8 mouse cellular contexts compared by ENCODE assay signal in genomic region chr11:98051611-98052128, GRCm38 (mm10). TPM values are rescaled to one million over a fixed set of nuclear protein-coding genes. Genes with fewer than 3 reads are reported as not detected.
DNase-seq lines count a peak whose midpoint lies in the region; ATAC-seq lines count a peak whose summit lies in the region.

No protein-coding gene starts in this region.

- DNase-seq in heart, adult 11 months: no peak
- DNase-seq in R1 (ENCODE audit: low read depth, low spot score): peak; percentile 65
- DNase-seq in hindbrain, embryonic 10.5 days (ENCODE audit: low spot score): no peak
- no peak for DNase-seq in adrenal gland, postnatal 10 days
- DNase-seq in layer of hippocampus, adult 11-12 months (ENCODE audit: low spot score): no peak

- no peaks in the 10 kb centered on the region for H3K36me3 ChIP-seq in heart, embryonic 13.5 days
- H3K36me3 ChIP-seq in hindbrain, embryonic 10.5 days: no peaks in the 10 kb centered on the region
- no peaks in the 10 kb centered on the region for H3K36me3 ChIP-seq in midbrain, embryonic 12.5 days

- WGBS in heart, embryonic 13.5 days: 4% methylated on average over 12 of the region's 12 CpGs
- 8% methylated on average over 12 of the region's 12 CpGs for WGBS in hindbrain, embryonic 10.5 days
- WGBS in midbrain, embryonic 12.5 days: 7% methylated on average over 12 of the region's 12 CpGs

- no peak overlapping the region for H3K27ac ChIP-seq in heart, embryonic 13.5 days (replicated peaks)
- H3K27ac ChIP-seq in hindbrain, embryonic 10.5 days: no peak overlapping the region
- no peak overlapping the region for H3K27ac ChIP-seq in midbrain, embryonic 12.5 days (replicated peaks)

- H3K9ac ChIP-seq in heart, embryonic 13.5 days: no peak overlapping the region
- H3K9ac ChIP-seq in midbrain, embryonic 12.5 days (replicated peaks): no peak overlapping the region; the same call in 1 of the 2 replicates

- H3K4me1 ChIP-seq in heart, embryonic 13.5 days: peaks cover 28% of the 10 kb centered on the region
- H3K4me1 ChIP-seq in hindbrain, embryonic 10.5 days (replicated peaks): peaks cover 43% of the 10 kb centered on the region
- peaks cover 16% of the 10 kb centered on the region for H3K4me1 ChIP-seq in midbrain, embryonic 12.5 days

- H3K27me3 ChIP-seq in heart, embryonic 13.5 days (replicated peaks): peaks cover 87% of the 10 kb centered on the region
- peaks cover 85% of the 10 kb centered on the region for H3K27me3 ChIP-seq in hindbrain, embryonic 10.5 days (ENCODE audit: insufficient read depth, poor library complexity, severe bottlenecking)
- peaks cover 79% of the 10 kb centered on the region for H3K27me3 ChIP-seq in midbrain, embryonic 12.5 days

- peak overlapping the region; percentile 69 for H3K4me2 ChIP-seq in heart, embryonic 13.5 days
- H3K4me2 ChIP-seq in midbrain, embryonic 12.5 days (replicated peaks): peak overlapping the region; percentile 61

- H3K4me3 ChIP-seq in heart, embryonic 13.5 days: peak overlapping the region; percentile 56
- H3K4me3 ChIP-seq in hindbrain, embryonic 10.5 days: peak overlapping the region; percentile 55
- peak overlapping the region; percentile 52 for H3K4me3 ChIP-seq in midbrain, embryonic 12.5 days

- no peaks in the 10 kb centered on the region for H3K9me3 ChIP-seq in heart, embryonic 13.5 days
- H3K9me3 ChIP-seq in hindbrain, embryonic 10.5 days: no peaks in the 10 kb centered on the region
- H3K9me3 ChIP-seq in midbrain, embryonic 12.5 days: no peaks in the 10 kb centered on the region

- ATAC-seq in heart, embryonic 13.5 days (ENCODE audit: extremely low read depth, insufficient number of reproducible peaks, low FRiP score, low TSS enrichment): no peak
- ATAC-seq in midbrain, embryonic 12.5 days (ENCODE audit: low FRiP score, low read depth): no peak
- no peak for ATAC-seq in erythroid progenitor cell, adult 5-6 weeks (replicated peaks; ENCODE audit: low FRiP score, poor library complexity, severe bottlenecking)

RNA-seq across cellular contexts. Expression of gene Stac2, which starts 1.6 kb away (rescaled TPM):
- polyA plus RNA-seq in heart, embryonic 13.5 days (2015; fragmentation: Nextera tagmentation; extraction: Ambion mirVana): 0.83 and 0.84 TPM in 2 replicates
- 1.1 and 1.5 TPM in 2 replicates for polyA plus RNA-seq in hindbrain, embryonic 10.5 days (2016; fragmentation: Nextera tagmentation; extraction: Ambion mirVana)
- polyA plus RNA-seq in midbrain, embryonic 12.5 days (2016; fragmentation: Nextera tagmentation; extraction: Ambion mirVana): 0.62 and 0.73 TPM in 2 replicates
- total RNA-seq in adrenal gland, postnatal 10 days (2021): 1 to 10 TPM; 1.8 to 3.1 TPM
- not detected in 2 replicates for total RNA-seq in erythroid progenitor cell, adult 5-6 weeks (2015; ENCODE audit: low replicate concordance)
- not detected in 2 replicates for total RNA-seq in erythroid progenitor cell, adult 5-6 weeks (2017; ENCODE audit: low replicate concordance)

RNA-seq across cellular contexts. Expression of gene Rpl19, which starts 25.2 kb away (rescaled TPM):
- 676 and 751 TPM in 2 replicates for polyA plus RNA-seq in heart, embryonic 13.5 days (2015; fragmentation: Nextera tagmentation; extraction: Ambion mirVana)
- polyA plus RNA-seq in hindbrain, embryonic 10.5 days (2016; fragmentation: Nextera tagmentation; extraction: Ambion mirVana): 1,011 and 1,145 TPM in 2 replicates
- polyA plus RNA-seq in midbrain, embryonic 12.5 days (2016; fragmentation: Nextera tagmentation; extraction: Ambion mirVana): 741 and 746 TPM in 2 replicates
- 1,000 to 10,000 TPM; 1,275 to 1,278 TPM for total RNA-seq in adrenal gland, postnatal 10 days (2021)
- 931 and 1,058 TPM in 2 replicates for total RNA-seq in erythroid progenitor cell, adult 5-6 weeks (2015; ENCODE audit: low replicate concordance)
- 346 and 531 TPM in 2 replicates for total RNA-seq in erythroid progenitor cell, adult 5-6 weeks (2017; ENCODE audit: low replicate concordance)

RNA-seq across cellular contexts. Expression of gene Cacnb1, which starts 28.8 kb away (rescaled TPM):
- 6.0 and 6.7 TPM in 2 replicates for polyA plus RNA-seq in heart, embryonic 13.5 days (2015; fragmentation: Nextera tagmentation; extraction: Ambion mirVana)
- 7.6 and 22.9 TPM in 2 replicates for polyA plus RNA-seq in hindbrain, embryonic 10.5 days (2016; fragmentation: Nextera tagmentation; extraction: Ambion mirVana)
- polyA plus RNA-seq in midbrain, embryonic 12.5 days (2016; fragmentation: Nextera tagmentation; extraction: Ambion mirVana): 34.3 and 35.2 TPM in 2 replicates
- total RNA-seq in adrenal gland, postnatal 10 days (2021): 10 to 100 TPM; 11.7 to 29.3 TPM
- total RNA-seq in erythroid progenitor cell, adult 5-6 weeks (2015; ENCODE audit: low replicate concordance): not detected in 2 replicates
- 0.13 and 0.68 TPM in 2 replicates for total RNA-seq in erythroid progenitor cell, adult 5-6 weeks (2017; ENCODE audit: low replicate concordance)

RNA-seq across cellular contexts. Expression of gene Arl5c, which starts 55.7 kb away (rescaled TPM):
- polyA plus RNA-seq in heart, embryonic 13.5 days (2015; fragmentation: Nextera tagmentation; extraction: Ambion mirVana): 4.6 and 5.1 TPM in 2 replicates
- 13.3 and 16.2 TPM in 2 replicates for polyA plus RNA-seq in hindbrain, embryonic 10.5 days (2016; fragmentation: Nextera tagmentation; extraction: Ambion mirVana)
- 6.3 and 7.4 TPM in 2 replicates for polyA plus RNA-seq in midbrain, embryonic 12.5 days (2016; fragmentation: Nextera tagmentation; extraction: Ambion mirVana)
- total RNA-seq in adrenal gland, postnatal 10 days (2021): 1 to 10 TPM; 3.1 to 3.8 TPM
- 8.8 and 24.5 TPM in 2 replicates for total RNA-seq in erythroid progenitor cell, adult 5-6 weeks (2015; ENCODE audit: low replicate concordance)
- 9.6 and 17.5 TPM in 2 replicates for total RNA-seq in erythroid progenitor cell, adult 5-6 weeks (2017; ENCODE audit: low replicate concordance)
